Mouse (Mus musculus): ENCODE data around the gene Fkbp9. TPM values are rescaled to one million over a fixed set of nuclear protein-coding genes. Genes with fewer than 3 reads are reported as not detected.

Fkbp9 gene
- 1 to 10 TPM; 4.7 to 5.1 TPM for total RNA-seq (2023)

GRCm38 (mm10) chr6:56831697-56832406, at the start of gene Fkbp9:
TSS of gene Fkbp9 (plus strand) at chr6:56832059.

GRCm38 (mm10) chr6:56797311-56798151, 34.3 kb upstream of the Fkbp9 start, which contains the start of gene Kbtbd2:
TSS of gene Kbtbd2 (minus strand) at chr6:56797813.

GRCm38 (mm10) chr6:56923726-56924707, 92.2 kb downstream of the Fkbp9 start, which contains the start of the genes Nt5c3 and Vmn1r4:
TSS of gene Nt5c3 (minus strand) at chr6:56923932.
TSS of gene Vmn1r4 (plus strand) at chr6:56924015.

Other genes with a start within 250 kb of the Fkbp9 start
- 10 to 100 TPM; 22.9 to 23.6 TPM for gene Lsm5, start 127.3 kb upstream of the Fkbp9 start, total RNA-seq (2023)
- gene Avl9, start 117.2 kb upstream of the Fkbp9 start, total RNA-seq (2023), result 10 to 100 TPM; 45.6 to 46.9 TPM
- gene Kbtbd2, start 34.2 kb upstream of the Fkbp9 start, total RNA-seq (2023), result 10 to 100 TPM; 48.3 to 49.5 TPM
- gene Nt5c3, start 91.9 kb downstream of the Fkbp9 start, total RNA-seq (2023), result 10 to 100 TPM; 19.1 to 22.6 TPM
- gene Vmn1r4, start 92.0 kb downstream of the Fkbp9 start, total RNA-seq (2023), result not detected
- not detected for gene Vmn1r5, start 138.2 kb downstream of the Fkbp9 start, total RNA-seq (2023)
- not detected for gene Vmn1r6, start 165.2 kb downstream of the Fkbp9 start, total RNA-seq (2023)
- not detected for gene Vmn1r7, start 193.3 kb downstream of the Fkbp9 start, total RNA-seq (2023)
- not detected for gene Vmn1r8, start 200.2 kb downstream of the Fkbp9 start, total RNA-seq (2023)
- gene Vmn1r9, start 234.7 kb downstream of the Fkbp9 start, total RNA-seq (2023), result not detected

Data from monocyte, adult 59 days (primary cell).